Mouse (Mus musculus): ENCODE results near the gene Tmc7.

- peak; percentile 38 for TF ChIP-seq CTCF (IDR thresholded peaks at IDR 0.05; ENCODE audit: low read depth)
- TF ChIP-seq EP300 (IDR thresholded peaks at IDR 0.05; ENCODE audit: low read depth) = no peak
These were observed 93.7 kb downstream of the Tmc7 start for GRCm38 (mm10) chr7:118490666-118491430.
